Mouse (Mus musculus): Measurements from ENCODE around the gene Mtx3. TPM values are rescaled to one million over a fixed set of nuclear protein-coding genes. Genes with fewer than 3 reads are reported as not detected.
"Not testable (repeated sequence)": the region's sequence is repeated elsewhere in the genome, so short reads cannot be mapped to it uniquely, and the experiment has no call there.

Gene Mtx3
- 1 to 10 TPM; 4.1 to 5.4 TPM for total RNA-seq (2021)
- long read RNA-seq, experiment 1: 0 reads
- long read RNA-seq, experiment 2, partial matches to known transcripts: 0 of 1 reads
- long read RNA-seq, experiment 2, other reads (novel, unspliced or antisense): 1 of 1 reads

DNA sequence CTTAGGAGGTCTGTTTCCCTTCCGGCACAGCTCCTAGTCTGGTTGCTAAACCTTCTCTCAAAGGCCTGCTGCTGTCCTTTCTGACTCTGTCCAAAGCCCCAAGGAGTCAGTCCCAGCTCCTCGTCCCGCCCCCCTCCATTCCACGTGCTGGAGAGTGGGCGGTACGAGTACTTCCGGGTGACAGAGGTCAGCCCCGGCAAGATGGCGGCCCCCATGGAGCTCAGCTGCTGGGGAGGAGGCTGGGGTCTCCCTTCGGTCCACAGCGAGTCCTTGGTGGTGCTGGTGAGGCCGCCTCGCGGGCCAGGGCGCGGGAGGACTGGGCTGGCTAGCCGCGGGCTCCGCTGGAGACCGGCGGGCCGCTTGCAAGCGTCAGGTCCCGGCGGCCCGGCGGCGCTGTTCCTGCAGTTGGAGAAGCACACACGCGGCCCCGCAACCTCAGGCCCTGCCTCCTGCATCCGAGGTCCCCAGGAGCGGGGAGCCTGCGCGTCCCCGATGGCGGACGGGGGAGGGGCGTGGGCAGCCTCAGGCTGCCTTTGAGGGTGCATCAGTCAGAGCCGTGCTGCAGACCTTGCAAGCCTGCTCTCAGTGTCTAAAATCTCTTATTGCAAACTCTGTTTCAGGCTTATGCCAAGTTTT lies at the start of gene Mtx3:
Gene Mtx3, plus strand, starts transcription at position 175 of the 636 bp plus-strand sequence.
- DNase-seq: peak; percentile 74 to 77
- intact Hi-C loops (cut with DNase I): loop anchor here (5.0 kb wide), 1 partner anchor 87 kb away; no protein-coding TSS in a partner anchor

DNA sequence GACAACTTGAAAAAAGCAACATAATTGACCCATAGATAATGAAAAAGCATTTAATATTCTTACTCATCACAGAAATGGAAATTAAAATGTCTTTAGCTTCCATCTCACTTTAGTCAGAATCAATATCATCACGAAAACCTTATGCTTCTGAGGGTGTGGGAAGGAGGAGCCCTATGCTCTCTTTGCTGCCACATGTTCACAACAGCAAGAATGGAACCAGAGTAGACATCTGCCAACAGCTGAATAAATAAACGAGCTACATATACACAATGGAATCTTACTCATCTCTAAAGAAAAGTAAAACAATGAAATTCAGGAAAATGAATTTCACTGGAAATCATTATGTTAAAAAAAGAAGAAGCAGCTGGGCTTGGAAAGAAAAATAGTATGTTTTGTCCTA lies 45.7 kb upstream of the Mtx3 start:
- intact Hi-C loops (cut with DNase I): no loop called here
- DNase-seq: no peak

DNA sequence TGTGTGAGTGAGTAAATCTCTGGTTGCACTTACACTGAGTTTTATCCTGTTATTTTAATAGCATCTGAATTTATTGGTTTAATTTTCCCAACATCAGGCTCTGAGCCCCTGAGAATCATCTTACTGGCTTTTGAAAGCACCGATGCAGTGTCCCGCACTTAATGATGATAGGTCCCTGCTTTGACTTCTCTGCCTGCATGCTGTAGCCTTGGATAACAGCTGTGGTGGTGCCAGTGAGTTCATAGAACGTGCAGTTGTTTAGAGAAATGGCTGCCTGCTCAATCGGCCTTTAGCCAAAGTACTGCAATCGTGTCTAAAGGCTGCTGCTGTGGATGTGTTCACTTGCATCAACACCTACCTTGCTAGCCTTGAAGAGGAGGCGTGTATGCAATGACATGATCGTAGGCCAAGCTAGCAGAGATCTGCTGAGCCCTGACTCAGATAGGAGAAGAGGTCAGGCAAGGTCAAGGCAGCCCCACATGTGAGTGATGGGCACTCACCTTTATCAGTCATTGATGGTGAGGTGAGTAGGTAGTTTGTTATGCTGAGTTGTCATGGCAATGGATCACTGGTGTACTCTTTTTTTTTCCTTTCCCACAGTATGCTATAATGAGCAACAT lies 45.1 kb upstream of the Mtx3 start:
- DNase-seq: no peak
- intact Hi-C loops (cut with DNase I): no loop called here

GRCm38 (mm10) chr13:92806785-92807184 lies 37.8 kb upstream of the Mtx3 start:
- DNase-seq: no peak
- intact Hi-C loops (cut with DNase I): no loop called here

DNA sequence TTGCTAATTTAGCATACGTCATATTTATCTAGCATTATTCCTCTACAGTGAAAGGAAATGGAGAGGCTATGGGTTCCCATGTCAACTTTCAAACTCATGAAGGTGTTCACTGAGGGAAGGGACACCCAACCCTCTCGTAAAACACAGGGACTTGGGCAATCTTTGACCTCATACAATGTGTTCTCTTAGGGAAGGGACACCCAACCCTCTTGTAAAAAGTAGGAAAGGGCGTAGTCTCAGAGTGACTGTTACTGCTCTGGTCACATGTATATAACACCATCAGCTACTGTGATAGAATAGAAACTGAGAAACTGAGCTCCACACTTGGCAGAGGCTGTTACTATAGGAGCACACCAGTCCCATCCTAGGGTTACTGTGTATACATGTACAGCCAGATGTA lies 36.7 kb upstream of the Mtx3 start:
- intact Hi-C loops (cut with DNase I): no loop called here
- DNase-seq: no peak

DNA sequence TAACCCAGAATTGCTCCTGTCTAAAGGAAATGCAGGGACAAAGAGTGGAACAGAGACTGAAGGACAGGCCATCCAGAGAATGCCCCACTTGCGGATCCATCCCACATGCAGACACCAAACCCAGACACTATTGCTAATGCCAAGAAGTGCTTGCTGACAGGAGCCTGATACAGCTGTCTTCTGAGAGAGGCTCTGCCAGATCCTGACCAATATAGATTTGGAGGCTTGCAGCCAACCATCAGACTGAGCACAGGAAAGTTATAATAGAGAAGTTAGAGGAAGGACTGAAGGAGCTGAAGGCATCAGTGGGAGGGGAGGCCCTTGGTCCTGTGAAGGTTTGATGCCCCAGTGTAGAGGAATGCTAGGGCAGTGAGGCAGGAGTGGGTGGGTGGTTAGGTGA lies 34.0 kb upstream of the Mtx3 start:
- DNase-seq; intact Hi-C loops (cut with DNase I): not testable (repeated sequence)

GRCm38 (mm10) chr13:92816329-92816728 lies 28.2 kb upstream of the Mtx3 start:
- no peak for DNase-seq
- intact Hi-C loops (cut with DNase I): no loop called here

DNA sequence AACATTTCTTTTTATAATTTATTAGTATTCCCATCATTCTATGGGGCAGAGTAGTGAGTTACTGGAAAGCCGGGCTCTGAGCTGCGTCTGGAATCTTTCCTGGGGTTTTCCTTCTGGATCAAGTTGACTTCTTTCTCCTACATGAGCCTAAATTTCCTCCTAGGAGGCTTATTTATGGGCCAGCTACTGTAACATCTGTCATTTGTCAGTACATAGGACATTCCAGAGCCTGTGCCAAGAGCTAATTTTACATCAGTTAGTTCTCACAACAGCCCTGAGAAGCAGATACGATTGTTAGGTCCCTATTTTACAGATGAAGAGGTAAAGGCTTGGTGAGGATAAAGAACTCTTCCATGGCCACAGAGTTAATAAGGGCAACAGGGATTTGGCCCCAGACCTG lies 27.2 kb upstream of the Mtx3 start:
- intact Hi-C loops (cut with DNase I): no loop called here
- DNase-seq: no peak

DNA sequence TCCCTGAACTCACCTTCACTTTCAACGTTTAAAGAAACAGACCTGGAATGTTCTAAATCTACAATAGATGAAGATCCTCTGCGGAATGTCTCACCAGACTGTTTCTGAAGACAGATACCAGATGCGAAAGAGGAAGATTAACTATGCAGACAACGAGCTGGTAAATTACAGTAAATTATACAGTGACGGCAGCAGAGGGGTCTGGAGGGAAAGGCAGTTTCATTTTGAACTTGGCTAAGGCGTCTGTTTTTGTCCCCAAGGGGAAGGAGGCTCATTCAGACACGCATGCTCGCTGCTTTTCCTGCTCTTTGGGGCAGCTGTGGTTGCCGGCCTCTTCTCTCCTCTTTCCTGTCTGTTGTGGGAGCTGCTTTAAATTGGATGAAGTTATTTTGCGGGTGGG lies 15.7 kb upstream of the Mtx3 start:
- intact Hi-C loops (cut with DNase I): no loop called here
- no peak for DNase-seq

GRCm38 (mm10) chr13:92833162-92833561 lies 11.4 kb upstream of the Mtx3 start:
- no peak for DNase-seq
- intact Hi-C loops (cut with DNase I): no loop called here

- intact Hi-C loops (cut with DNase I): no loop called here
- DNase-seq: no peak
These were observed 1.9 kb downstream of the Mtx3 start for GRCm38 (mm10) chr13:92846438-92846837.

- intact Hi-C loops (cut with DNase I): no loop called here
- no peak for DNase-seq
These were observed 2.8 kb downstream of the Mtx3 start for GRCm38 (mm10) chr13:92847336-92847735.

GRCm38 (mm10) chr13:92848002-92848401 lies 3.4 kb downstream of the Mtx3 start:
- intact Hi-C loops (cut with DNase I): no loop called here
- no peak for DNase-seq

DNA sequence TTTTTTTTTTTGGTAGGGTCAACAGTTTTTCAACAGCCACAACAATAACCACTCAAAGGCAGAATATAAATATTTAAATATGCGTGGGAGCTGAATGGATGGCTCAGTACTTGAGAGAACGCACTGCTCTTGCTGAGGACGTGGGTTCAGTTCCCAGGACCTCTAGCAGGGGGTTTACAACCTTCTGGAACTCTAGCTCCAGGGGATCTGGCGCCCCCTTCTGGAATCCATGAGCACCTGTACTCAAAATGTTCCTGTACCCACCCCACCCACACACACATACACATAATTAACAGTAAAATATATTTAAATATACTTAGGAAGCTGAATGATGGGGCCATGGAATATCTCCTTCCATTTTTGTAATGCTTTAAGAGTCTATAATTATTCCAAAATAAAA lies 11.3 kb downstream of the Mtx3 start:
- intact Hi-C loops (cut with DNase I): no loop called here
- DNase-seq: no peak

DNA sequence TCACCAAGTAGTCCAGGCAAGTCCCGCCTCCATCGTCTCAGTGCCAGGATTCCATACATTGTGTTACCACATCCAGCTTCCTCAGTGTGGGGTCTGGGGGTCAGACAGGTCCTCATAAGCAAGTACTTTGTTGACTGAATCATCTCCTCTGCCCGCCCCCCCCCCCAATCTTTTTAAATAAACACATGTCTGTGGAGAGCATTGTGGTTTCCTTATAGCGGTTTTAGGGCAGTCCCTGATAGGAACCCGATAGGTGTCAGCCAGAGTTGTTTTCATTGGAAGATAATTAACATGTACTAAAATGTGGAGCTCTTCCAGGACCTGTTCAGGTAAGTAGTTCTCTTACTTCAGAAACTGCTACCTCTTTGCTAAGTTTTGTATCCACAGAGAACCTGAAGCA lies 14.2 kb downstream of the Mtx3 start:
- intact Hi-C loops (cut with DNase I): no loop called here
- DNase-seq: no peak

DNA sequence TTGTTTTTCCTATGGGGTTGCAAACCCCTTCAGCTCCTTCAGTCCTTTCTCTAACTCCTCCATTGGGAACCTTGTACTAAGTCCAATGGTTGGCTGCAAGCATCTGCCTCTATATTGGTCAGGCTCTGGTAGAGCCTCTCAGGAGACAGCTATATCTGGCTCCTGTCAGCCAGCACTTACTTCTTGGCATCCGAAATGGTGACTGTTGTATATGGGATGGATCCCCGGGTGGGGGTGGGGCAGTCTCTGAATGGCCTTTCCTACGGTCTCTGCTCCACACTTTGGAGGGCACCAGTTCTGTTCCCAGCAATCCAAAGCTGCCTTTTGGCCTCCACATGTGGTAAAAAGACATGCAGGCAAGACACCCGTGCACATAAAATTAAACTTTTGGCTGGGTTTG lies 15.4 kb downstream of the Mtx3 start:
- intact Hi-C loops (cut with DNase I): no loop called here
- DNase-seq: no peak

GRCm38 (mm10) chr13:92865358-92865757 lies 20.8 kb downstream of the Mtx3 start:
- DNase-seq: no peak
- intact Hi-C loops (cut with DNase I): no loop called here

GRCm38 (mm10) chr13:92866680-92867079 lies 22.1 kb downstream of the Mtx3 start:
- intact Hi-C loops (cut with DNase I): no loop called here
- no peak for DNase-seq

- DNase-seq: no peak
- intact Hi-C loops (cut with DNase I): no loop called here
These were observed 35.0 kb downstream of the Mtx3 start for GRCm38 (mm10) chr13:92879514-92879913.

- DNase-seq: no peak
- intact Hi-C loops (cut with DNase I): loop anchor here (5.0 kb wide), 2 partner anchors 117 to 262 kb away; partner anchors contain the start of gene Cmya5
These were observed 35.4 kb downstream of the Mtx3 start for GRCm38 (mm10) chr13:92879933-92880332.

DNA sequence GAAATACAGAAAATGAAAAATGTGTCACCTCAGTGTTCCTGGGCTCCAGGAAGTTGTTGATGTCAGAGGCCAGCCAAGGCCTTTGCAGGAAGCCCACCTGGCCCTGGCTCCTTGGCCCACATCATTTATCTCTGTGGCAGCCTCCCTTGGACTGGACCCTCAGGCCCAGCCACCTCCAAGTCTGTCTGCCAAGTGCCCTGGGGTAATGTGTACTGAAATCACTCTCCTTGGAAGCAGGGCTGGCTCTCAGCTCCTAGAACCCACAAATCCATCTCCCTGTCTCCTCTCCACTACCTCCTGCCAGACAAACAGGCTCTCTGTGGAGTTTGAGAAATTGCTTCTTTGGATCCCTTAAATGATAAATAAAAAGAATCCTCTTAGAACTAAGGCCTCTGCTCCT lies 36.0 kb downstream of the Mtx3 start:
- intact Hi-C loops (cut with DNase I): loop anchor here (5.0 kb wide), 2 partner anchors 117 to 262 kb away; partner anchors contain the start of gene Cmya5
- DNase-seq: no peak

Measured in gastrocnemius, postnatal 36 days (tissue).